Mouse (Mus musculus) CH12.LX (cell line): ENCODE measurements at regions not wholly inside any gene's neighbourhood (a gene's known extent, or its start where the extent isn't known, plus 50 kb on each side); places are given as distances from the start of the nearest gene placed in this dataset.

Experiments
- DNase-seq: peaks from one replicate; pipeline ENCODE4 v3.0.0-alpha.2; 2013; ENCODE audit errors: extremely low read depth
- H3K27ac ChIP-seq: 2 replicates; pipeline ENCODE4 v1.5.1; 2012; ENCODE audit warnings: low read depth, mild to moderate bottlenecking, control low read depth, moderate library complexity; ENCODE audit not compliant: insufficient read depth
- H3K27me3 ChIP-seq: replicated peaks from 2 replicates; pipeline ENCODE3; 2012; ENCODE audit warnings: inconsistent platforms
- H3K36me3 ChIP-seq, 2 experiments: replicated peaks in 1 of 2; 2 replicates each; pipeline versions ENCODE3 to v1.6.1; 2012; ENCODE audit warnings: inconsistent platforms in 1 of 2, low read length in 1 of 2, mild to moderate bottlenecking in 1 of 2, mixed read lengths in 1 of 2, moderate library complexity in 1 of 2; ENCODE audit not compliant: control insufficient read depth in 1 of 2, insufficient read depth in 1 of 2
- H3K4me1 ChIP-seq, 2 experiments: 2 replicates each; pipeline ENCODE4 v1.6.1; 2012; ENCODE audit warnings: inconsistent platforms in 1 of 2, moderate library complexity in 1 of 2; ENCODE audit not compliant: insufficient read depth in 2 of 2, control insufficient read depth in 1 of 2
- H3K4me2 ChIP-seq: 2 replicates; pipeline ENCODE4 v1.6.1; 2012; ENCODE audit warnings: low read depth, mild to moderate bottlenecking, control low read depth; ENCODE audit not compliant: poor library complexity, insufficient read depth, severe bottlenecking
- H3K4me3 ChIP-seq, 3 experiments: fragments of 150-350 bp in 1 of 3; sonication (generic) in 1 of 3; replicated peaks in 1 of 3; 2 replicates each; pipeline versions ENCODE3 to v1.5.1; 2011 to 2012; ENCODE audit warnings: low read depth in 2 of 3, low read length in 2 of 3, mild to moderate bottlenecking in 2 of 3, moderate library complexity in 2 of 3, control low read depth in 1 of 3, improper control_type of control experiment in 1 of 3, inconsistent platforms in 1 of 3, mixed read lengths in 1 of 3; ENCODE audit not compliant: poor library complexity in 1 of 3
- H3K79me2 ChIP-seq: replicated peaks from 2 replicates; pipeline ENCODE4 v1.6.1; 2012; ENCODE audit warnings: mild to moderate bottlenecking, moderate library complexity; ENCODE audit not compliant: control insufficient read depth, poor library complexity, insufficient read depth, severe bottlenecking; ENCODE audit errors: extremely low read depth
- H3K9ac ChIP-seq: 2 replicates; pipeline ENCODE4 v1.6.1; 2012; ENCODE audit warnings: low read depth, mild to moderate bottlenecking, control low read depth, moderate library complexity; ENCODE audit not compliant: insufficient read depth
- H3K9me3 ChIP-seq: replicated peaks from 2 replicates; pipeline ENCODE3; 2012; ENCODE audit warnings: low read length, inconsistent platforms, mixed read lengths
- BHLHE40 ChIP-seq: IDR thresholded peaks from 2 replicates; pipeline ENCODE4 v1.6.1; 2011; ENCODE audit warnings: mild to moderate bottlenecking, low read depth, low read length, improper control_type of control experiment
- ELF1 ChIP-seq: IDR thresholded peaks from 2 replicates; pipeline ENCODE4 v1.6.1; 2014; ENCODE audit warnings: low read depth, mild to moderate bottlenecking, inconsistent platforms, low read length, improper control_type of control experiment
- ETS1 ChIP-seq: conservative IDR thresholded peaks from 2 replicates; pipeline ENCODE4 v1.6.1; 2012; ENCODE audit warnings: low read depth, mild to moderate bottlenecking, inconsistent platforms, low read length, improper control_type of control experiment, moderate library complexity
- KAT2A ChIP-seq: IDR thresholded peaks from 2 replicates; pipeline ENCODE4 v1.6.1; 2012; ENCODE audit warnings: low read length, improper control_type of control experiment, inconsistent platforms; ENCODE audit not compliant: insufficient replicate concordance
- MAFK ChIP-seq: IDR thresholded peaks from 2 replicates; pipeline ENCODE4 v1.6.1; 2011; ENCODE audit warnings: low read length, improper control_type of control experiment; ENCODE audit not compliant: insufficient replicate concordance
- MXI1 ChIP-seq: IDR thresholded peaks from 2 replicates; pipeline ENCODE4 v1.6.1; 2011; ENCODE audit warnings: mild to moderate bottlenecking, low read depth, low read length, improper control_type of control experiment
- MYC ChIP-seq: IDR thresholded peaks from 2 replicates; pipeline ENCODE4 v1.6.1; 2011; ENCODE audit warnings: low read depth, mild to moderate bottlenecking, improper control_type of control experiment, low read length
- NRF1 ChIP-seq: IDR thresholded peaks from 2 replicates; pipeline ENCODE4 v1.6.1; 2014; ENCODE audit warnings: low read depth, mild to moderate bottlenecking, inconsistent platforms, low read length, improper control_type of control experiment, moderate library complexity
- POLR2A ChIP-seq: IDR thresholded peaks from 2 replicates; pipeline ENCODE4 v1.6.1; 2011; ENCODE audit warnings: low read depth, mild to moderate bottlenecking, improper control_type of control experiment, low read length
- POLR2AphosphoS2 ChIP-seq: IDR thresholded peaks from 2 replicates; pipeline ENCODE4 v1.6.1; 2011; ENCODE audit warnings: low read depth, low read length, improper control_type of control experiment
- RCOR1 ChIP-seq: conservative IDR thresholded peaks from 2 replicates; pipeline ENCODE4 v1.6.1; 2012; ENCODE audit warnings: low read depth, mild to moderate bottlenecking, inconsistent platforms, low read length, improper control_type of control experiment
- SIN3A ChIP-seq: IDR thresholded peaks from 2 replicates; pipeline ENCODE4 v1.6.1; 2012; ENCODE audit warnings: low read length, improper control_type of control experiment, inconsistent platforms
- SMC3 ChIP-seq: IDR thresholded peaks from 2 replicates; pipeline ENCODE4 v1.6.1; 2011; ENCODE audit warnings: low read depth, low read length, improper control_type of control experiment
- UBTF ChIP-seq: IDR thresholded peaks from 2 replicates; pipeline ENCODE4 v1.6.1; 2012; ENCODE audit warnings: low read depth, mild to moderate bottlenecking, inconsistent platforms, low read length, improper control_type of control experiment, moderate library complexity
- USF2 ChIP-seq: conservative IDR thresholded peaks from 2 replicates; pipeline ENCODE4 v1.6.1; 2011; ENCODE audit warnings: low read depth, low read length, improper control_type of control experiment
- ZKSCAN1 ChIP-seq: IDR thresholded peaks from 2 replicates; pipeline ENCODE4 v1.6.1; 2012; ENCODE audit warnings: low read depth, inconsistent platforms, low read length, improper control_type of control experiment, borderline replicate concordance
- ZMIZ1 ChIP-seq: IDR thresholded peaks from 2 replicates; pipeline ENCODE4 v1.6.1; 2012; ENCODE audit warnings: low read depth, mild to moderate bottlenecking, inconsistent platforms, low read length, improper control_type of control experiment
- ZNF384 ChIP-seq: IDR thresholded peaks from 2 replicates; pipeline ENCODE4 v1.6.1; 2012; ENCODE audit warnings: low read depth, low read length, improper control_type of control experiment, inconsistent platforms
- dilution Hi-C: fragments of 300-500 bp; cut with MboI; formaldehyde crosslinking; loops from 2 replicates; pipeline ENCODE4 v1.14.3; 2020; ENCODE audit warnings: low sequenced_read_pairs; ENCODE audit not compliant: extremely low pct_unique_long_range_greater_than_20kb, extremely low pct_ligation_motif_present
- in situ Hi-C: fragments of 300-500 bp; cut with MboI; formaldehyde crosslinking; loops from 3 replicates; pipeline ENCODE4 v1.14.3; 2019; ENCODE audit warnings: low sequenced_read_pairs, low pct_ligation_motif_present, low pct_unique_long_range_greater_than_20kb, mixed read lengths

DNA sequence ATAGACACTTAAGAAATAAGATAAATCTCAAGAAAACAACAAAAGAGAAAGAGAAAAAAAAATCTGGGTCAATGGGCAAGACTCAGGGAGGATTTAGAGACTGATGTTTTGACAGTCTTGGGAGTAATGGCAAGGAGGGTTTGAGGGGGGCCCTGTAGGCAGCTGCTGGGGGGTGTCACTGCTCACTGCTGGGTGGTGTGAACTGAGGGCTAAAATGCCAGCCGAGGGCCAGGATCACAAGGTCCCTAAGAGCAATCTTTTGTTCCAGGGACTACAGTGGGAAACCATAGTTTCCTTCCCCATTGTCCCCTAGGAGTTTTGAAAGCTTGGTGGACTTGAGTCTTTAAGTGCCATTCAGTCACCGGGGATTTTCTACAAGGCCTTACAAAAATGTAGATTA is 304.8 kb downstream of the Klf5 start:
- H3K36me3 ChIP-seq, result no peaks in the 10 kb centered on the region
- peaks cover 0 to 11% of the 10 kb centered on the region in 2 experiments; a peak in 1 of 4 replicates for H3K4me1 ChIP-seq
- no peak overlapping the region for H3K4me2 ChIP-seq
- DNase-seq, result no peak
- H3K4me3 ChIP-seq, result no peak overlapping the region
- H3K27me3 ChIP-seq, result no peaks in the 10 kb centered on the region
- H3K9ac ChIP-seq, result no peak overlapping the region
- H3K9me3 ChIP-seq, result no peaks in the 10 kb centered on the region
- in situ Hi-C loops (no loop called here), dilution Hi-C loops (no loop called here)
- TF ChIP-seq ZKSCAN1, result no peak
- H3K79me2 ChIP-seq, result no peaks in the 10 kb centered on the region
- no peak overlapping the region for H3K27ac ChIP-seq

DNA sequence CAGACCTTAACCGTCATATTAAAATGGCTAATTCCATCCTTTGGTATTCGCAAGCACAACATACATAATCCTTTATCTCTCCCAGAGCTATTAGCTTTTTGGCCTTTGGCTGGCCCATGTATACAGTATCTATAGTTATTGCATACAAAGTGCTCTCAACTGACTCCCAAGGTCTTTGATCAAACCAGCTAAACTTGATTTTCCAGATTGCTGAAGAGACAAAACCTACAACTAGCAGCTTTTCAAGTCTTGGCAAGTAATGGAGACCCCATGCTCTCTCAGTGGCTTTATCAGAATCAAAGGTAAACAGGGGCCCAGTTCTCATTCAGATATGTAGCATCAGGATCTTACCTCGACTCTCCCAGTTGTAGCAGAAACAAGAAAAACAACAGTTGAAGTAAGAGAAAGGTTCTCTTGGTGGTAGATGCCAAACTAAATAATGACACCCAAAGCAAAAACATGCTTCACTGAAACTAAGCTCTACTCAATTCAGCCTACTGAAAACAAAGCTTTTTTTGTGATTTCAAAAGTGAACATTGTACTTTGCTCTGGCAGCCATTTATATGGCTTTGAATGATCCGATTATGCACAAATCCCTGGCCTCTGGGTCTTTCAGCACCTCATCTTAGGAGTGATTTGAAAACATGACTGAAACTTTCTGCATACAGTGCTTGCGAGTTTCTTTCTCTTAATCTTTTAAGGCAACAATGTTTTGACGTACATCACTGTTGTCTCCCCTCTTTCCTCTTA is 307.0 kb downstream of the Klf5 start:
- no peak overlapping the region for H3K4me2 ChIP-seq
- dilution Hi-C loops, result no loop called here
- peaks cover 0 to 9% of the 10 kb centered on the region in 2 experiments; a peak in 1 of 4 replicates for H3K4me1 ChIP-seq
- no peak overlapping the region for H3K4me3 ChIP-seq
- no peaks in the 10 kb centered on the region for H3K27me3 ChIP-seq
- H3K9me3 ChIP-seq, result no peaks in the 10 kb centered on the region
- no peak overlapping the region for H3K27ac ChIP-seq
- H3K79me2 ChIP-seq, result no peaks in the 10 kb centered on the region
- no peak overlapping the region for H3K9ac ChIP-seq
- TF ChIP-seq MXI1 (no peak), NRF1 (no peak), MYC (no peak), ZKSCAN1 (no peak), ETS1 (no peak)
- H3K36me3 ChIP-seq, result no peaks in the 10 kb centered on the region
- in situ Hi-C loops, result no loop called here
- no peak for DNase-seq

- Histone ChIP-seq H3K4me1 (peaks cover 0 to 16% of the 10 kb centered on the region in 2 experiments; a peak in 1 of 4 replicates), H3K4me2 (no peak overlapping the region), H3K27me3 (no peaks in the 10 kb centered on the region), H3K27ac (no peak overlapping the region), H3K79me2 (no peaks in the 10 kb centered on the region), H3K9me3 (no peaks in the 10 kb centered on the region), H3K4me3 (no peak overlapping the region), H3K36me3 (no peaks in the 10 kb centered on the region), H3K9ac (no peak overlapping the region)
- DNase-seq, result no peak
- dilution Hi-C loops, result no loop called here
- TF ChIP-seq USF2 (no peak), SIN3A (no peak), ZKSCAN1 (no peak), MAFK (no peak), ZMIZ1 (no peak), RCOR1 (no peak), BHLHE40 (no peak), UBTF (no peak), POLR2A (no peak), ZNF384 (no peak), POLR2AphosphoS2 (no peak), ELF1 (no peak), SMC3 (no peak), KAT2A (no peak), NRF1 (no peak)
- in situ Hi-C loops, result no loop called here
Measured at GRCm38 (mm10) chr14:99609003-99609402, 310.5 kb downstream of the Klf5 start.
